Mouse (Mus musculus) CD4-positive, CD25-positive, alpha-beta regulatory T cell, adult 9 weeks (primary cell): ENCODE results near the gene Kazald1. TPM values are rescaled to one million over a fixed set of nuclear protein-coding genes. Genes with fewer than 3 reads are reported as not detected.

Source experiments
- polyA plus RNA-seq: library from polyadenylated mRNA; unstranded; fragments of 100-300 nt; shearing (Covaris generic); gene quantifications from one replicate; pipeline ENCODE4 v1.2.1, GENCODE M21; 2017

Kazald1 gene
- polyA plus RNA-seq, result not detected

DNA sequence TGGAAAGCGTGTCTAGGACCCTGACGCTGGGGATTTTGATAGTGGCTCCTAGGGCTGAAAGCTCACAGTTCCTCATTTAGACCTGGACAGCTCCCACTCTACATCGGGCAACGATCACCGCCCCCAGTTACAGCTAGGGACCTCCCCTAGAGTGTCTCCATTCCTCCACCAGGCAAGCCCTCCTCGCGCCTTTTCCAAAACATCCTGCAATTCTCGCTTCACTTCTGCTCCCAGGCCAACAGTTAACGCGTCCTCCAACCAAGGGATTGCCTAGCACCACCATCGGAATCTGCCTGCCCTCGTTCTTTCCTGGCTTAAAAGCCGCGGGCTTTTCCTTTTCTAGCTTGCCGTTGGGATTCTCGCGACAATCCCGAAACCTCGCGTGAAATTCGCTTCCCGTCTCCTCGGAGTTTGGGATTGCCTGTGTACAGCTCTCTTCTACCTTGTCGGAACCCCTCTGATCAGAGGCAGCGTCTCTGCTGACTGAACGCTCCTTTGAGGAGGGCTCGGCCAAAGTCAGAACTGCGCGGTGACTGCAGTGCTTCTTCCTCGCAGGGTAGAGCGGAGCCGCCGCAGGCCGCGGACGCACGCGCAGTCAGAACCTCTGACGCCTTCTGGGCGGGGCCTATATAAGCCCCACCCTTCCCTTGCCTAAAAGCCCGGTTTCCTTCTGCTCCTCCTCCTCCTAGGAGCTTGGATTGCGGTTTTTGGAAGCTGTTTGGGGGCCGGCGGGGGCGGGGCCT lies at the start of gene Kazald1:
Gene Kazald1, plus strand, starts transcription at position 662 of the 743 bp plus-strand sequence.

DNA sequence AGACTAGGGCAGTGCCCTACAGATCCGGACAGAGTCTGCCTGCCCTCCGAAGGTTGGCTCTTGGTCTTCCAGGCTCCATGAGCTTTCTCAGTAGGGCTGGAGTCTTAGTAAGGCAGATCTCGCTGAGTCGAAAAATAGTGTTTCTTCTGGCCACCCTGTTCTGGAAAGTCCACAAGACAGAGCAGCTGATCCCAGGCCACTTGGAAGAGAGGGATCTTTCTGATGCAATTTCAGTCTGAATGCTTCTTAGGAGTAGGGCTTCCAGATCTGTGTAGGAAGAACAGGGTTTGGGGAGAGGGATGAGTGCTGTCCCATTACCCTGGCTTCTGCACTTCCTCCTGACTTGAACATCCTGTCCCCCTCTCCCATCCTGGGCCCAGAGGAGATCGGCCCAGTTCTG lies 29.4 kb upstream of the Kazald1 start, which contains the start of gene Pdzd7:
Gene Pdzd7, minus strand, starts transcription at position 67 of the 400 bp plus-strand sequence.

DNA sequence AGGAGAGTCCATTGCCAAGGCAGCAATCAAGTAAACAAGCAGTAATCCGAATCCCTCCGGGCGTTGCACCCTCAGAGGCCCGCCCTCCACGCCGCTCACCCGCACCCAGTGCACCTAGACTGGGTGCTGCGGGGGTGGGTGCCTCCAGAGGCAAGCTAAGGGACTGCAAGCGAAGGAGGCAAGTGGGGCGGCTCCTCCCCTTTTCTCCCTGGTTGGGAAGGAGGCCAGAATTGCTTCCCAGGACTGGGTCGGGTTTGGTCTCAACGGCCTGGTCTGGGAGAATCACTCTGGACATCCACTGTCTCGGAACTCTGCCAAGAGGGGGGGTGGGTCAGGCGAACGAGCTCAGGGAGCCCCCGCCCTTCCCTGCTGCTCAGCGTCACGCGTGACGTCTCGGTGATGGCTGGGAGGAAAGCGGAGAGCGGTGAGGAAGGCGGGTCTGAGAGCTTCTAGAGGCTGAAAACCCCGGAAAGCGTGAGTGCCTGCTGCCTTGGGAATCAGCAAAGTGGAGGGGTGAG lies 27.6 kb upstream of the Kazald1 start, which contains the start of gene Sfxn3:
Gene Sfxn3, plus strand, starts transcription at position 87 of the 518 bp plus-strand sequence.

Other genes with a start within 250 kb of the Kazald1 start
- gene Slf2, start 144.1 kb upstream of the Kazald1 start, polyA plus RNA-seq, result 50.6 TPM
- gene Sema4g, start 86.1 kb upstream of the Kazald1 start, polyA plus RNA-seq, result 0.06 TPM
- 21.4 TPM for gene Twnk, start 69.6 kb upstream of the Kazald1 start, polyA plus RNA-seq
- gene Mrpl43, start 68.8 kb upstream of the Kazald1 start, polyA plus RNA-seq, result 72.2 TPM
- 2.8 TPM for gene Lzts2, start 60.8 kb upstream of the Kazald1 start, polyA plus RNA-seq
- gene Pdzd7, start 29.5 kb upstream of the Kazald1 start, polyA plus RNA-seq, result not detected
- gene Sfxn3, start 27.7 kb upstream of the Kazald1 start, polyA plus RNA-seq, result 93.8 TPM
- not detected for gene Tlx1, start 75.4 kb downstream of the Kazald1 start, polyA plus RNA-seq
- not detected for gene Lbx1, start 160.6 kb downstream of the Kazald1 start, polyA plus RNA-seq